Mouse (Mus musculus) B cell, adult 2 months (primary cell): Measurements from ENCODE around the gene Kif2c.

Source experiments
- DNase-seq, 2 experiments: peaks; one replicate each; pipeline ENCODE4 v3.0.0; 2022

Gene Kif2c

DNA sequence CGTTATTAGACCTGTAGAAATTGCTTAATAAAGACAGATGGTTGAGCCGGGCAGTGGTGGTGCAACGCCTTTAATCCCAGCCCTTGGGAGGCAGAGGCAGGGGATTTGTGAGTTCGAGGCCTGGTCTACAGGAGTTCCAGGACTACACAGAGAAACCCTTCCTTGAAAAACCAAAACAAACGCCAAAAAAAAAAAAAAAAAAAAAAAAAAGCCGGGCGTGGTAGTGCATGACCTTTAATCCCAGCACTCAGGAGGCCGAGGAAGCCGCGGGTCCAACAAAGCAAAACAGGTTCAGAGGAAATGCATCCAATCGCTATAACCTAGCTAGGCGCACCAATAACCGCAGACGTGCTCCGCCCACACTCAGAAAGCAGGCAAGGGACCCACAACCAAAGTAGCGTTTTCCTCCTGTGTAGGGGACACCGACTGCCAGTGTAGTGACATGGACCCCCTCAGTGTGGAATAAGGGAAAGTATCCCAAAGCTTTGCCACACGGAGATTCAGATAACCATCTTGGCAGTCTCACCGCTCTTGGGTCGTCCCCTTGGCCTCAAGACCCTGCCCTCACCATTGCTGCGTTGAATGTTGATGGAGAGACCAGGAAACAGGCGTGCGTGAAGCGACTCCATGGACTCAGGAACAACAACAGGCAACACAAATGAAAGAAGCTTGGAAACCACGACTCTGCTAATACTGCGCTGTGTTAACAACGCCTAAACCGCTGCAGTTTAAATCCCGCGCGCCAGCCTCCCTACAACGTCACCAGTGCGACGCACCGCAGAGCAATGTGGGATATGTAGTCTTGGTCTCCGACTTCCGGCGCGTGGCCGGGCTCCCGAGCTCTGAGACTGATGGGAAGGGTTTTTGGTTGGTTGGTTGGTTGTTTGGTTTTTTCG is at the start of gene Kif2c:
Gene Kif2c (minus strand): TSS at position 777 of the 896 bp plus-strand sequence.
- peak; percentile 95 to 96 for DNase-seq

GRCm38 (mm10) chr4:117231208-117231607 is 48.8 kb upstream of the Kif2c start:
- DNase-seq: no peak

GRCm38 (mm10) chr4:117230331-117230730 is 47.9 kb upstream of the Kif2c start:
- DNase-seq: peak in 1 of 2 experiments; percentile 12

DNA sequence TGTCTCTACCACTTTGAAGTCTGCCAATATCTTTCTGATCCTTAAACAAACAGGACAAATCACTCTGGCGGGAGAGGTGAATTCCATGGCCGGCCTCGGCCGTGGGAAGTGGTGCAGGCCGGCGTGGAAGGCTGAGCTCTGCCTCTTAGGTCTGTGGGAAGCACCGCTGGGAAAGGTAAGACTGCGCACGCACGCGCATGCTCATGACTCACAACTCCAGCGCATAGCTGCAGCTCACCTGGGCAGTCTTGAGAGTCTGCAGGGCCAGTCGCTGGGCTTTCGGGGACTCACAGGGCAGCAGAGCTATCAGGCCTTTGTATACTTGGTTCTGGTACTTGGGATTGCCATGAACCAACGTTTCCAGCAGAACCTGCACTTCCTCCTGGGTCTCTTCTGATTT is 47.2 kb upstream of the Kif2c start:
- no peak for DNase-seq

GRCm38 (mm10) chr4:117225250-117225649 is 42.8 kb upstream of the Kif2c start:
- no peak for DNase-seq

DNA sequence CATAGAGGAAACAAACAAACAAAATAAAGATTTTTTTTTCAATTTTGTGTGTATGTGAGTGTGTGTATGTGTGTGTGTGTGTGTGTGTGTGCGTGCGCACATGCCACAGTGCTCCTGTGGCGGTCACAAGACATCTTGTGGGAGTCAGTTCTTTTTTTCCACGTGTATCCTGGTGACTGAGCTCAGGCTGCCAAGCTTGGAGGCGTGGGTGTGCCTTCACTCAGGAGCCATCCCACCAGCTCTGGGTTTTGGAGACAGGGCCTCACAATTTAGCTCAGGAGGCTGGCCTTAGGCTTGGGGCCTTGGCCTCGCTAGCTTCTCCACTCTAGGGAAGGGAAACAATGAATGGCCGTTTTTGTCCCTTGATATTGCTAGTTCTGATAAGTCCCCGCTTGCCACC is 41.7 kb upstream of the Kif2c start:
- no peak for DNase-seq

DNA sequence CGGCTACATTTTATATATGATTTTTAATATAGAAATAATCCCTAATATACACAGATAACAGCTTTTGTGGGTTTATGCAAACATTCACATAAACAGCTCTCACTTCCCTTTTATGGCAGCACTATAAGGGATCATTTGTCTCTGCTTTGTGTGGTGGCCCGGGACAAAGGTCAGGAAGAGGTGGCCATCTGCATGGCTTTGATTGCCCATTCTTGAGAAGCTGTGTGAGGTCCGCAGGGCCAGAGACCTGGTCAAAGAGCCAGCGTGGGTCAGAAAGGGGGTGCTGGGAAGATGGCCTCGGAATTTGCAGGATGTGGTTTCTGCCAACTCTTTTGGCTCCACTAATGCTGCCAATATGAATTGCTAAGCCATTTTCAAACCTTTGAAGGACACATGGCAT is 40.6 kb upstream of the Kif2c start:
- no peak for DNase-seq

- no peak for DNase-seq
Measured at GRCm38 (mm10) chr4:117221836-117222235, 39.4 kb upstream of the Kif2c start.

DNA sequence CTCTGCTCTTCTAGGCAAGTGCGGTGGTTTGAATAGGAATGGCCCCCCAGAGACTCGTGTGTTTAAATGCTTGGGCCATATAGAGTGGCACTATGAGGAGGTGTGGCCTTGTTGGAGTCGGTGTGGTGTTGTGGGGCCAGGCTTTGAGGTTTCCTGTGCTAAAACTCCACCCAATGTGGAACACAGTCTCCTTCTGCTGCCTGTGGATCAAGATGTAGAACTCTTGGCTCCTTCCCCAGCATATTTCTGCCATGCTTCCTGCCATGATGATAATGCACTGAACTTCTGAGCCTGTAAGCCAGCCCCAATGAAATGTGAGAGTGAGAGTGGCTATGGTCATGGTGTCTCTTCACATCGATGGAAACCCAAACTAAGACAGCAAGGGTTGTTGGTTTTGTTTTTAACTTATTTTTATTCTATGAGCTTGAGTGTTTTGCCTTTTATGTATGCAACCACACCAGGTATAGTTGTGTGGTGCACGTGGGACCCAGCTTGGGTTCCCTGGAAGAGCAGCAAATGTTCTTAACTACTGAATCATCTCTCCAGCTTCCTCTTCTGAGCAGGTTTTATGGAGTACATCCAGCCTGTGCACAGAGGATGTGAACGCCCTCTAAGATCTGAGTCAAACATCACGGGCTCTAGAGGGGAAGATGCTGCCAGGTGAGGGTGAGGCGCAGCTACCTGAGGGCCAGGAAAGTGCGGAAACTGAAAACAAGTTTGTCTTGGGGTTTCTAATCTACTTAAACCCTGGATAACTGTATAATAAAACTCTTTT is 38.5 kb upstream of the Kif2c start:
- DNase-seq: no peak

- DNase-seq: peak; percentile 64 to 67
Measured at GRCm38 (mm10) chr4:117218517-117219219, 36.2 kb upstream of the Kif2c start.

- DNase-seq: no peak
Measured at GRCm38 (mm10) chr4:117217029-117217428, 34.6 kb upstream of the Kif2c start.

- no peak for DNase-seq
Measured at GRCm38 (mm10) chr4:117214250-117214649, 31.8 kb upstream of the Kif2c start.

GRCm38 (mm10) chr4:117210147-117211074 is 28.0 kb upstream of the Kif2c start:
- peak; percentile 93 to 95 for DNase-seq

DNA sequence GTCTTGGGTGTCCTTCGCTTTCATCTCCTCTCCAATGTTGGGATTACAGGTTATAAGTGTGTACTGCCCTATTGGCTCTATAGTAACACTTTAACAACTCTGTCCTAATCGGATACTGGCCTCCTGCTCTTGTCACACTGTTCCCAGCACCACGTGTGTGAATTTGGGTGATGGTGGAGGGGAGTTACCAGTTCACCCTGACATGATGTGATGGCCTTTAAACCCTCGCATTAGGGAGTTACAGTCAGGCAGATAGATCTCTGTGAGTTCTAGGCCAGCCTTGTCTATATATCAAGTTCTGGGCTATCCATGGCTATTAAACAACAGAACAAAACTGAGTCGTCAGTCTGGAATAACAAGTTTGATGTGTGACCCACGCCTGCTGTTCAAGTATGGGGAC is 27.2 kb upstream of the Kif2c start:
- DNase-seq: no peak

DNA sequence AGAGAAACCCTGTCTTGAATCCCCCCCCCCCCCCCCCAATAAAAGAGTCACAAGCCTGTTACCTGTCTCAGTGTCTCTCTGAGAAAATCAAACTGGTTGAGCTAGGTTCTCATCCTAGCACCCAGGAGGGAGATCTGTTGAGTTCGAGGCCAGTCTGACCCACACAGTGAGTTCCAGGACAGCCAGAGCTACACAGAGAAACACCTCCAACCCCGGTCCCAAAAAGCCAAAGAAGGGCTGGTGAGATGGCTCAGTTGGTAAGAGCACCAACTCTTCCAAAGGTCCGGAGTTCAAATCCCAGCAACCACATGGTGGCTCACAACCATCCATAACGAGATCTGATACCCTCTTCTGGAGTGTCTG is 20.5 kb upstream of the Kif2c start:
- no peak for DNase-seq

- peak; percentile 70 to 77 for DNase-seq
Measured at GRCm38 (mm10) chr4:117202046-117202991, 19.9 kb upstream of the Kif2c start.

DNA sequence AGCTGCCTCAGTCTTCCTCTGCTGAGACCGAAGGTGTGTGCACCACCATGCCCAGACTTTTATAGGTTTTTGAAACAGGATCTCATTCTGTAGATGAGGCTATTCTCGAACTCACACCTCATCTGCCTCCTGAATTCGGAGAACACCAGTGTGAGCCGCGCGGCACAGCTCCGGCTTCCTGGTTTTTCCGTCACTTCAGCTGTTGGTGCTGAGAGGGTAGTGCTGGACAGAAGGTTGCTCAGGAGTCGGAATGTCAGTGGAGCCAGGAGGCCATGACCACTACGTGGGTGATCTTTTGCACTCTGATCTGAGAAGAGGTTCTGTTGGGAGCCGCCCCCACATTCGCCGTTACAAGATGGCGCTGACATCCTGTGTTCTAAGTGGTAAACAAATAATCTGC is 9.4 kb upstream of the Kif2c start:
- no peak for DNase-seq

GRCm38 (mm10) chr4:117190660-117191059 is 8.2 kb upstream of the Kif2c start:
- DNase-seq: no peak

DNA sequence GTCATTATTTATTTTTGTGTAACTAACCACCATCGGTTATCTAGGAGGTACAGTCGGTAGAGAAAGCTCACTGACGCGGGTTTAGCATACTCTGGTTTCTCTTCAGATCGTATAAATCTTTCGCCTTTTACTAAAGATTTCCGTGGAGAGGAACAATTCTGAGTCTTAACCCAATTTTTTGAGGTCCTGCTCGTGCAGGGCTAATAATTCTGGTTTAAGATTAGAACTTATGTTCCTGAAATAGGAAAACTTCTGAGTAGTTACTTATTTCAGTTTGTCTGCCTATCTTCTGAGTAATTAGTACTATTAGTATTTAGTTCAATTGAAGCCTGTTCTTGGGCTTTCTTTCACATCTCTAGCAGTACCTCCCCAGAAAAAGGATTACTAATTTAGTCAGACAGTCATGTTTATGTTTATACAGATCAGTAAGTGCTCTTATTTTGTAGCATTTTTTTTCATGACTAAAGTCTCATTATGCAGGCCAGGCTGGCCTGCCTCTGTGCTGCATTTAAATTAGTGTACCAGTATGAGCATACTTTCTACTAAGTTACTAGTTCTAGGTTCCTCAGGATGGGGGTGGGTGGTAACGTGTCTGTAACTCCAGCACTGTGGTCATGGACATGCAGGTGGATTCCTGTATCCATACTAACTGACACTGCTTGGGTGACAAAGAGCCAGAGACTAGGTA is 7.6 kb upstream of the Kif2c start:
- peak; percentile 66 to 68 for DNase-seq

DNA sequence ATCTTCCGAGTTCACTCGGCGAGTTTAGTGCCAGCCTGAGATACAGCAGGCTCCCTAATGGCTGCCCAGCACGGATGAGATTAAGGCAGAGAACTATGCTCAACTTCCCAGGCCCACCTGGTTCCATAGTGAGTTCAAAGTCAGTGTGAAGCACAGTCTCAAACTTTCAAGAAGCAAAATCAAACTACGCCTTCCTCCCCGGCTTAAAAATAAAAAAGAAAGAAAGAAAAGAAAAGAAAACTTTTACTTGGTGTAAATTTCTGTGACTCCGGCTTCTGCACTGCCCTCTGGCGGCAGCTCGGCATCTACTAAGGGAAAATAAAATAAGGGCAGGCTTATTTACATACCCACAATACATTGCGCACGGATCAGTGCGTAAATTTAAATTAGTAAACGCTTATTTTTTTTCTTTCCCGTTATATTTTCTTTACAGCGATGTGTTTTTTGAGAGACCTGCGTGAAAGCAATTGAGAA is 7.0 kb upstream of the Kif2c start:
- peak; percentile 88 to 89 for DNase-seq
